9 mouse cellular contexts compared by ENCODE assay signal in genomic region chr7:44870614-44871013, GRCm38 (mm10). TPM values are rescaled to one million over a fixed set of nuclear protein-coding genes. Genes with fewer than 3 reads are reported as not detected.
DNase-seq lines count a peak whose midpoint lies in the region; ATAC-seq and TF ChIP-seq lines count a peak whose summit lies in the region.
"Had no signal": no experiment of that assay in that cellular context is flagged by ENCODE, and none has a peak within 500 bp of the region (broad histone marks: within the 10 kb centered on the region; RNA-seq: fewer than 3 reads in every experiment).

No protein-coding gene starts in this region.

- no peak for TF ChIP-seq CTCF in layer of hippocampus, adult 2 months (conservative IDR thresholded peaks at IDR 0.05)
- TF ChIP-seq CTCF in intestine, postnatal 0 days (IDR thresholded peaks at IDR 0.05; ENCODE audit: low read depth), result no peak

- peak overlapping the region; percentile 75 for H3K4me3 ChIP-seq in layer of hippocampus, adult 2 months
- peak overlapping the region; percentile 76 for H3K4me3 ChIP-seq in forebrain, embryonic 12.5 days (replicated peaks)
- H3K4me3 ChIP-seq in intestine, postnatal 0 days (ENCODE audit: low read depth, low read length), result no peak overlapping the region
- peak overlapping the region; percentile 19 for H3K4me3 ChIP-seq in myocyte

- peaks cover 42% of the 10 kb centered on the region for H3K4me1 ChIP-seq in forebrain, embryonic 12.5 days
- peaks cover 23% of the 10 kb centered on the region for H3K4me1 ChIP-seq in intestine, postnatal 0 days (replicated peaks; ENCODE audit: control insufficient read depth, insufficient read depth, low read length)

- H3K27me3 ChIP-seq in forebrain, embryonic 12.5 days, result no peaks in the 10 kb centered on the region
- no peaks in the 10 kb centered on the region for H3K27me3 ChIP-seq in intestine, postnatal 0 days (replicated peaks; ENCODE audit: control insufficient read depth, insufficient read depth, low read length)
- H3K27me3 ChIP-seq in myocyte (ENCODE audit: control insufficient read depth, insufficient read depth, insufficient read length), result no peaks in the 10 kb centered on the region
- H3K27me3 ChIP-seq: Patski had no signal

- peaks cover 18% of the 10 kb centered on the region for H3K36me3 ChIP-seq in forebrain, embryonic 12.5 days (replicated peaks)
- H3K36me3 ChIP-seq in intestine, postnatal 0 days (ENCODE audit: control insufficient read depth, insufficient read depth), result 0 out of 2 replicates have a peak, but pooled peaks cover 3% of the 10 kb centered on the region
- H3K36me3 ChIP-seq in myocyte (ENCODE audit: control insufficient read depth, insufficient read depth), result no peaks in the 10 kb centered on the region

- no peak for DNase-seq in layer of hippocampus, adult 2 months (ENCODE audit: low spot score in 2 of 2)
- no peak for DNase-seq in layer of hippocampus, postnatal 14 days (ENCODE audit: low spot score in 2 of 2)
- no peak for DNase-seq in spleen, postnatal 36 days (ENCODE audit: low spot score in 2 of 2)
- no peak for DNase-seq in cerebellum, postnatal 25 days
- no peak for DNase-seq in layer of hippocampus, adult 9-11 months

- H3K27ac ChIP-seq in layer of hippocampus, adult 2 months, result peak overlapping the region; percentile 99
- H3K27ac ChIP-seq in forebrain, embryonic 12.5 days, result peak overlapping the region; percentile 100
- H3K27ac ChIP-seq in intestine, postnatal 0 days (ENCODE audit: low read depth, low read length), result peak overlapping the region; percentile 98; the same call in 1 of the 2 replicates

- H3K9me3 ChIP-seq in forebrain, embryonic 12.5 days, result no peaks in the 10 kb centered on the region
- H3K9me3 ChIP-seq in intestine, postnatal 0 days (ENCODE audit: control insufficient read depth), result no peaks in the 10 kb centered on the region

- H3K9ac ChIP-seq in forebrain, embryonic 12.5 days, result 0 out of 2 replicates have a peak overlapping the region, but pooled peaks have one; percentile 7
- no peak overlapping the region for H3K9ac ChIP-seq in intestine, postnatal 0 days (ENCODE audit: low read depth, low read length)

- 77% methylated on average over 6 of the region's 6 CpGs for WGBS in forebrain, embryonic 12.5 days
- 82% methylated on average over 6 of the region's 6 CpGs for whole genome bisulfite sequencing in intestine, postnatal 0 days

- ATAC-seq in forebrain, embryonic 12.5 days (ENCODE audit: low FRiP score), result no peak
- no peak for ATAC-seq in intestine, postnatal 0 days

- H3K79me2 ChIP-seq in myocyte (ENCODE audit: control insufficient read depth, insufficient read depth), result peaks cover 30% of the 10 kb centered on the region

- TF ChIP-seq POLR2A in myocyte (IDR thresholded peaks at IDR 0.05; ENCODE audit: insufficient read length, low read depth), result no peak

- H3ac ChIP-seq in myocyte (ENCODE audit: control insufficient read depth, insufficient read length), result no peak overlapping the region

- peak overlapping the region; percentile 96 for H3K4me2 ChIP-seq in forebrain, embryonic 12.5 days
- peak overlapping the region; percentile 79; the same call in 1 of the 2 replicates for H3K4me2 ChIP-seq in intestine, postnatal 0 days (replicated peaks; ENCODE audit: low read depth)
- H3K4me2 ChIP-seq in myocyte (ENCODE audit: low read depth), result peak overlapping the region; percentile 87

TF ChIP-seq in myocyte, 11 proteins besides CTCF, POLR2A, EP300 and RAD21:
- TF ChIP-seq CEBPB (IDR thresholded peaks at IDR 0.05; ENCODE audit: insufficient read depth, poor library complexity, severe bottlenecking) (no peak), E2F4 (IDR thresholded peaks at IDR 0.05; ENCODE audit: insufficient read depth) (no peak), USF1 (IDR thresholded peaks at IDR 0.05; ENCODE audit: low read depth) (no peak), REST (IDR thresholded peaks at IDR 0.05; ENCODE audit: insufficient read depth, insufficient read length) (no peak), MYOD1 (IDR thresholded peaks at IDR 0.05; ENCODE audit: control insufficient read depth in 1 of 3, insufficient read length in 2 of 3, low read depth in 2 of 3) (no peak), MYOG (IDR thresholded peaks at IDR 0.05; ENCODE audit: control insufficient read depth in 1 of 3, insufficient read depth in 1 of 3, insufficient read length in 2 of 3, low read depth in 2 of 3) (no peak), POLR2AphosphoS2 (IDR thresholded peaks at IDR 0.05; ENCODE audit: insufficient read length, low read depth) (no peak), MAX (IDR thresholded peaks at IDR 0.05; ENCODE audit: low read depth) (no peak), SRF (IDR thresholded peaks at IDR 0.05; ENCODE audit: control insufficient read depth, insufficient read length, low read depth) (no peak), TCF12 (IDR thresholded peaks at IDR 0.05; ENCODE audit: insufficient read depth, poor library complexity, severe bottlenecking) (no peak), TCF3 (IDR thresholded peaks at IDR 0.05; ENCODE audit: insufficient read length, low read depth) (no peak)

RNA-seq across cellular contexts. Expression of gene Ptov1, which starts 1.0 kb away (rescaled TPM):
- total RNA-seq in layer of hippocampus, adult 2 months (2021), result 100 to 1,000 TPM; 321 to 335 TPM
- 100 to 1,000 TPM; 272 to 295 TPM for total RNA-seq in layer of hippocampus, postnatal 14 days (2021)
- 595 and 609 TPM in 2 replicates for polyA plus RNA-seq in forebrain, embryonic 12.5 days (2016; fragmentation: Nextera tagmentation; extraction: Ambion mirVana)
- 112 and 114 TPM in 2 replicates for polyA plus RNA-seq in intestine, postnatal 0 days (2015; fragmentation: Nextera tagmentation; extraction: Ambion mirVana)
- 298 TPM for polyA plus RNA-seq in myocyte (2012; fragmentation: generic; extraction: Trizol)

RNA-seq across cellular contexts. Expression of gene Pnkp, which starts 13.7 kb away (rescaled TPM):
- 10 to 100 TPM; 33.1 to 36.3 TPM for total RNA-seq in layer of hippocampus, adult 2 months (2021)
- 10 to 100 TPM; 32.3 to 33.3 TPM for total RNA-seq in layer of hippocampus, postnatal 14 days (2021)
- polyA plus RNA-seq in forebrain, embryonic 12.5 days (2016; fragmentation: Nextera tagmentation; extraction: Ambion mirVana), result 37.8 and 39.1 TPM in 2 replicates
- 27.7 and 32.0 TPM in 2 replicates for polyA plus RNA-seq in intestine, postnatal 0 days (2015; fragmentation: Nextera tagmentation; extraction: Ambion mirVana)
- 47.9 TPM for polyA plus RNA-seq in myocyte (2012; fragmentation: generic; extraction: Trizol)

RNA-seq across cellular contexts. Expression of gene Tbc1d17, which starts 21.7 kb away (rescaled TPM):
- 10 to 100 TPM; 69.0 to 81.3 TPM for total RNA-seq in layer of hippocampus, adult 2 months (2021)
- total RNA-seq in layer of hippocampus, postnatal 14 days (2021), result 10 to 100 TPM; 46.2 to 54.2 TPM
- polyA plus RNA-seq in forebrain, embryonic 12.5 days (2016; fragmentation: Nextera tagmentation; extraction: Ambion mirVana), result 80.7 and 83.8 TPM in 2 replicates
- polyA plus RNA-seq in intestine, postnatal 0 days (2015; fragmentation: Nextera tagmentation; extraction: Ambion mirVana), result 47.4 and 48.5 TPM in 2 replicates
- polyA plus RNA-seq in myocyte (2012; fragmentation: generic; extraction: Trizol), result 53.8 TPM

RNA-seq across cellular contexts. Expression of gene Akt1s1, which starts 21.8 kb away (rescaled TPM):
- 10 to 100 TPM; 76.7 to 84.3 TPM for total RNA-seq in layer of hippocampus, adult 2 months (2021)
- total RNA-seq in layer of hippocampus, postnatal 14 days (2021), result 10 to 100 TPM; 81.6 to 89.7 TPM
- 95.2 and 96.0 TPM in 2 replicates for polyA plus RNA-seq in forebrain, embryonic 12.5 days (2016; fragmentation: Nextera tagmentation; extraction: Ambion mirVana)
- 71.6 and 76.5 TPM in 2 replicates for polyA plus RNA-seq in intestine, postnatal 0 days (2015; fragmentation: Nextera tagmentation; extraction: Ambion mirVana)
- 200 TPM for polyA plus RNA-seq in myocyte (2012; fragmentation: generic; extraction: Trizol)

RNA-seq across cellular contexts. Expression of gene Med25, which starts 21.9 kb away (rescaled TPM):
- 100 to 1,000 TPM; 103 to 107 TPM for total RNA-seq in layer of hippocampus, adult 2 months (2021)
- 100 to 1,000 TPM; 106 to 111 TPM for total RNA-seq in layer of hippocampus, postnatal 14 days (2021)
- polyA plus RNA-seq in forebrain, embryonic 12.5 days (2016; fragmentation: Nextera tagmentation; extraction: Ambion mirVana), result 172 and 178 TPM in 2 replicates
- polyA plus RNA-seq in intestine, postnatal 0 days (2015; fragmentation: Nextera tagmentation; extraction: Ambion mirVana), result 60.0 and 62.9 TPM in 2 replicates
- 57.4 TPM for polyA plus RNA-seq in myocyte (2012; fragmentation: generic; extraction: Trizol)
